Mouse (Mus musculus): ENCODE data around the gene Ccl24.
A peak's percentile ranks its signal among the peaks of the same experiment; 100 is the strongest.

Ccl24 gene

DNA sequence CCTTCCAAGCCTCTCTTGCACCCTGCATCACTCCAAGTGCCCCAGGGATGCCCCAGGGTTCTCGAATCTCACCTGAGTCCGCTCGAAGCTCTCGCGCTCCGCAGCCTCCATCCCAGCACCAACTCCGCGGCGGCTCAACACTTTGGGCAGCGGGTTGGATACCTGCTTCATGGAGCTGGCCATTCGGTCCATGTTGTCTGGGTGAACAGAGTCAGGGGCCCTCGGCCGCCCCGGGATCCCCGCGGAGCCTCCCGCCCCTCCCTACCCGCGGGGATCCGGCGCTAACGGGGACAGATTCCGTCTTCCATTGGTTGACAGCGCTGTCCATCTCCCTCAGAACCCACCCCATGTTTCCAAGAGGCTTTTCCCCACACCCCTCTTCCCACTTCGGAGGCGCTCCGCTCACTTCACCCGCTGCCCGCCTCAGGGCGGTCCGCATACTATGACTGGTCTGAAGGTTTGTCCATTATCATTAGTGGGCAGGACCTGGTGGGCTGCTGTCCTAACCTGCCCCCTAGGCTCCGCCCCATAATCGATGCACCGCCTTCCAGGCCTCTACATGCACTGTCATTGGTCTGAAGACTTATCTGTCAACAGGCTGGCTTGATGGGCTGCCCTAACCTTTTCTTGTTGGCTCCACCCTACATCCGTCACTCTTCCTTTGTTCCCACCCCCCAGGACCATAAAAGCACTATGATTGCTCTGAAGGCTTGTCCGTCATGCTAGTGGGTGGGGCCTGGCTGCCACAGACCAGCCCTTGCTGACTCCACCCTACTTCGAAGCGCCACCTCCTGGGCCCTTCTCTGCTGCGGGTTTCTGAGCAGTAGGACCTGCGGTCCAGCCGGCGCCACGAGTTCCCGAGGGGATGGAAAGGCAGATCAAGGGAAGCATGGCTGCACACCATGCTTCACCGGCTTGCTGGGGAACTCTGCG, 27.7 kb downstream of the Ccl24 start, which contains the start of gene Hip1:
Hip1 (minus strand) TSS at position 256 of the 933 bp plus-strand sequence.
- peak; percentile 99 for DNase-seq

GRCm38 (mm10) chr5:135544032-135544558, 28.8 kb downstream of the Ccl24 start:
- no peak for DNase-seq

- DNase-seq = peak; percentile 27
These were observed 35.0 kb downstream of the Ccl24 start for GRCm38 (mm10) chr5:135537794-135538214.

GRCm38 (mm10) chr5:135537326-135537725, 35.5 kb downstream of the Ccl24 start:
- peak; percentile 22 for DNase-seq

DNA sequence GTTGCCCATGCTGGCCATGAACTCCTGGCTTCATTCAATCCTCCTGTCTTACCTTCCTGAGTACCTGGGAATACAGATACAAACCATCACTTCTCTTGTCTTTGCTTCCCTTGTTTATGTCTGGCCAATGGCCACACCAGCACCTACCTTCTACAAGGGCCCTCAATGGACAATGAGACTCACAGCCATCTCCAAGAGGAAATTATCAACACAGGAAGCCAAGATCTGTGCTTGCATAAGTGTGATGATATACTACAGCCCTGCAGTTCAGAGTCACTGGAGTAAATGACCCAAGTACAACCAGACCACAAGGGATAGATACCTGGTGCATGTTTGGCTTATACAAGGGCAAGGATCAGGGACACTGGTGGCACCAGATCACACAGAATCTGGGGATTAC, 37.0 kb downstream of the Ccl24 start:
- DNase-seq = no peak

- DNase-seq = no peak
These were observed 39.4 kb downstream of the Ccl24 start for GRCm38 (mm10) chr5:135533431-135533830.

- no peak for DNase-seq
These were observed 41.5 kb downstream of the Ccl24 start for GRCm38 (mm10) chr5:135531306-135531845.

- DNase-seq = no peak
These were observed 42.9 kb downstream of the Ccl24 start for GRCm38 (mm10) chr5:135529964-135530363.

GRCm38 (mm10) chr5:135529310-135529709, 43.5 kb downstream of the Ccl24 start:
- no peak for DNase-seq

DNA sequence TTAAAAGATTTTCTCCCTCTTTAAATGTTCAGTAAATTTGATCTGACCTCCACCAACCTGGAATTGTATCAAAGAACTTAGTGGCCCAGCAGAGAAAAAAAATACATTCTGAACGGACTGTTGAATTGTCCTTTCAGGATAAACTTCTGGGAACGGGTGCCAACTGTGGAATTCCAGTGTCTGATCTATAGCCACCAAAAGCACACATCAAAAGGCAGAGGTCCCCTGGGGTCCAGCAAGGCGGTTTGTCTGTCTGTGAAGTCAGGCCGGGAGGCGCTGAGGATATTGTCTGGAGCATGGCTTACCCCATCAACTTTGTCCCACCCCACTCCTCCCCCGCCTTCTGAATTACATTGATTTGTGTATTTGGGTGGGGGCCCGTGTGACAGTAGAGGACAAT, 44.9 kb downstream of the Ccl24 start:
- DNase-seq = no peak

DNA sequence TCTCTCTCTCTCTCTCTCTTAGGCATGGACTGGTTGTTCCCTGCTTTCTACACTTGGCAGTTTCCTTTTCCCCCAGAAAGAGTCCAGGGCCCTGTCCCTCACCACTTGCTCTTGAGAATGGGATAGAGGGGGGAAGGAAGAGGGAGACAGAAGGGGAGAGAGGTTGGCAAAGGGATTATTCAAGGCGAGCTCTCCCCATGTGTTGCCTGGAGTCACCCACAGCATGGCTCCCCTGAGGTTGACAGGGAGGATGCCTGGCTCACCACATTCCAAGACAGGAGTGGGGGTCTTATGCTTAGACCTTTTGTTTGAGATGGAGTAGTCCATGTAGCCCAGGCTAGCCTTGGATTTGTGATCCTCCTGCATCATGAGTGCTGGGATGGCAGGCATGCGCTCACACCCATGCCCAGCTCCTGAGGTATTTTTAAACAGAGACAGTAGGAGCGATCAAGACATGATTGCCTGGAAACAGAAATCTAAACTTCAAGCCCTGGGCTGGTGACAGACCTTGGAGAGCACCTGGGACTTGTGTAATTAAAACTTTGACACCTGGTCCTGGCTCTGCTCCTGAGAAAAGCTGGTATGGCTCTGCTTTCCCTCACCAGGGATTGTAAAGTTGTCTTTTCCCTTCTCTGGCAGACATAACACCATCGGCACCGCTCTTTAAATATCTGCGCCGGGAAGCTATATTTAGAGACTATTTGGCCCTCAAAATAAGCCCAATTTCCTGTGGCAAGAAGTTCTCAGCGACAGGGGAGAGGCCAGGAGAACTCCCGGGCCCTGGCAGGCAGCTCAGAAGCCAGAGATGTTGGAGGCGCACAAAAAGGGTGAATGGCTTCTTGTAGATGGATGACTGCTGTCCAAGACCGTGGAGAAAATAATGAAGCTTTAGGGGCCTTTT, 47.9 kb downstream of the Ccl24 start:
- DNase-seq = no peak

DNA sequence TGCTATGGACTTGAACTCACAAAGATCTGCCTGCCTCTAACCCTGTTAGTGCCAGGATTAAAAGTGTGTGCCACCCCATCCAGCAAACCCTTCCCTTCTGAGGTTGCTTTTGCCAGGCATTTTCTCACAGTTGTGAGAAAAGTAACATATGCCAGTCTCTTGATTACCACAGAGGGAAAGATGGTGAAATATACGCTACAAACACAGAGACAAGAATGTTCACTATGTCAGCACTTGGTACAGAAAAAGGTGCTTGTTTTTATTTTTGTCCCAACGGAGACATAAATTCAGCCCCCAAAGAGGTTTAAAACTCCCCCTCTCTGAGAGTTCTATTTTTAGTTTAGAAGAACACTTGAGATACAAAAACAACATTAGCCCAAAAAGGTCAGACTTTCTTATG, 48.8 kb downstream of the Ccl24 start:
- no peak for DNase-seq

- DNase-seq = no peak
These were observed 50.6 kb downstream of the Ccl24 start for GRCm38 (mm10) chr5:135522111-135522722.
